Mouse (Mus musculus): ENCODE measurements at regions not wholly inside any gene's neighbourhood (a gene's known extent, or its start where the extent isn't known, plus 50 kb on each side); places are given as distances from the start of the nearest gene placed in this dataset.

- no peak for DNase-seq
Observed at GRCm38 (mm10) chr12:7778056-7778440, 199.4 kb upstream of the Apob start.

GRCm38 (mm10) chr12:7816616-7817015, 160.8 kb upstream of the Apob start:
- no peak for DNase-seq

GRCm38 (mm10) chr12:7820006-7820704, 157.3 kb upstream of the Apob start:
- no peak for DNase-seq

- no peak for DNase-seq
Observed at GRCm38 (mm10) chr12:7820718-7821117, 156.7 kb upstream of the Apob start.

DNA sequence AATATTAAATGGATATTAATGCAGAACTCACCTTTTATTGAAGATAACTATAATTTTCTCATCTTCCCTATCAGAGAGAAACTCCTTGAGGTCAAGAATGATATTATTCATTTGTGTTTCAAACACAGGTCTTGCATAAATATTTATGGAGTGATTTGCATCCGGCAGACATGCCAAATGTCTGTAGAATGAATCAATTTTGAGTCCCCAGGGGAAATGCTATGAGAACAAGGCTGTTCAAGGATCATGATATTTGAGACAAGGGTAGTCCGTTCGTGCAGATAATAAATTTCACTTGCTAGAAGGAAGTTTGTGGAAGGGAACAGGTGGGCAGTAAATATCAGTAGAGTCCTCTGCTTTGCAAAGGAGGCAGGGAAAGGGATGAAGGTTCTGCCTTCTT, 141.7 kb upstream of the Apob start:
- no peak for DNase-seq

- no peak for DNase-seq
Observed at GRCm38 (mm10) chr12:7853876-7854275, 123.6 kb upstream of the Apob start.

DNA sequence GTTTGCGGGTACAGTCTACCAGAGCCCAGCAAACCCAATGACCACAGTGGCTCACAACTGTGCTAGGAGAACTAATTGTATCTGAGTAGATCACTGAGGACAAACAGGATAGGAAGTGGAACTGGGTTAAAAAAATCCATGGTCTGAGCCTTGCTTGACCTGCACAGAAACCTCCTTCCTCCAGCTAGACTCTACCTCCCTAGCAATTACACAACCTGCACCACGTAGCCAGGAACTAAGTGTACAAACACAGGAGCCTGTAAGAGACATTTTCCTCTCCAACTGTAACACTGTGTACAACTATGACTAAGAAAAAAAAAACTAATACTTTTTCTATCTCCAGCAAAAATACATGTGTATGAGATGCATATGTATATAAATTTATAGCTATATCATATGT, 121.8 kb upstream of the Apob start:
- no peak for DNase-seq

GRCm38 (mm10) chr12:7859533-7859932, 117.9 kb upstream of the Apob start:
- DNase-seq = no peak

- DNase-seq = no peak
Observed at GRCm38 (mm10) chr12:7870004-7870403, 107.4 kb upstream of the Apob start.

GRCm38 (mm10) chr12:7870473-7870872, 107.0 kb upstream of the Apob start:
- no peak for DNase-seq

DNA sequence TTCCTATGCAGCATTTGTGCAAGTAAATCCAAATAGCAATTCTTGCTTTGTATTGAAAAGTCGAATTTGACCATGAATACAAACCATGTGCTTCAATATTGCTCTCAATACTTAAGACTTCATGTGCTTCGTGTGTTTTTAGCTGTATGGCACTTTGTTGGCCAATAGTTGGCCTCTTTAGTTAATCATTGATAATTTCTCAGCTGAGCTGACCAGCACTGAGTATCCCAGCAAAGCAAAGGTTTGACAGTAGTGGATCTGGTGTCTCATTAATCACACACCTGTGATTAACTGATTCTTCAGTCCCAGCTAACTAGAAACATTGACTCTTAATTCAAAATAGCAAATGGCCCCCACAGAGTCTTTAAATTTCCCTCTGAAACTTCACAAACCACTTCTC, 102.0 kb upstream of the Apob start:
- no peak for DNase-seq

DNA sequence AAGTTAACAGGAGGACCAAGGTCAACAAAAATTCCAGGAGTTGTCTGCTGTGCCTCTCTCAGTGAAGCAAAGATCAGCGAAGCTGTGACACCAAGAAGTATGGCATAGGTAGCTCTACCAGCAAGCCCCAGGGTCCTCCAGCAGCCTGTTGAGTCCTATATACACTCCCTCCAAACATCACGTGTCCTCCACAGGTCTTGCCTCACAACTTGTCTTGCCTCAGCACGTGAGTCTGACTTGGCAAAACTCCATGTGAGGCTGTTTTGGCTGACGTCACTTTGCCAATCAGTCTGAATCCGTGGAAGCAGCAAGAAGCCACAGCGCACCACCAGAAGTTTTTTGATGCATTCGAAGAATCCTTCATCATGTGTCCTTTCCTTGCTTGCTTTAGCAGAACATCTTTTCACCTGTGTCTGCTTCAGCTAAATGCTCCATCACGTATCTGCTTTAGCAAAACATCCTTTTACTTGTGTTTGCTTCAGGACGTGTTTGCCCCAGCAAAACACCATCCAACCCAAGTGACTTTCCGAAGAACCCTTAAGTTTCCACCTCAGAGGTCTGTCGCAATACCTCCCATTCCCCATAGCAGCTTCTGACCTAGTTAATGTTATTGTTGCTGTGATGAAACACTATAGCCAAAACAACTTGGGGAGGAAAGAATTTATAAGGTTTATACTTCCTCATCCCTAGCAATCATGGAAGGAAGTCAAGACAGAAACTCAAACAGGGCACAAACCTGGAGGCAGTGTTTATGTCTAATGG, 101.0 kb upstream of the Apob start:
- DNase-seq = no peak

DNA sequence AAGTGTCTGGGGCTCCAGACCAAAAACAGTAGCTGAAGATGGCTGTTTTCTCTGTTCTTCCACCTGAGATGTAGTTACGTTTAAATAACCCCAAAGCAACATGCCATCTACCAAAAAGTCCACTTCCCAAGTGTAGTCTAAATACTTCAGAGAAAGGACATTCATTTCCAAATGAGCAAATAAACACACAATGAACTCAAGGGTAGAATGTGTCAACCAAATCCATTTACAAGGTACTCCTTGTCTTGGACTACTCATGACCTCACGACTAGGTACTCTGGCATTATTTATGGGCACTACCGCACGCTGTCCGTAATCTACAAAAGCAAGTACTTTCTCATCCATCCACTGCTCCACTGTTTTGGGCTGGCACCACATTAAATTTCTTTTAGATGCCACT, 98.7 kb upstream of the Apob start:
- DNase-seq = no peak

GRCm38 (mm10) chr12:7896156-7896555, 81.3 kb upstream of the Apob start:
- no peak for DNase-seq

GRCm38 (mm10) chr12:7905329-7905728, 72.1 kb upstream of the Apob start:
- DNase-seq = no peak

- no peak for DNase-seq
Observed at GRCm38 (mm10) chr12:7906831-7907230, 70.6 kb upstream of the Apob start.

- no peak for DNase-seq
Observed at GRCm38 (mm10) chr12:7909746-7910360, 67.6 kb upstream of the Apob start.

- DNase-seq = no peak
Observed at GRCm38 (mm10) chr12:7910509-7910908, 66.9 kb upstream of the Apob start.

DNA sequence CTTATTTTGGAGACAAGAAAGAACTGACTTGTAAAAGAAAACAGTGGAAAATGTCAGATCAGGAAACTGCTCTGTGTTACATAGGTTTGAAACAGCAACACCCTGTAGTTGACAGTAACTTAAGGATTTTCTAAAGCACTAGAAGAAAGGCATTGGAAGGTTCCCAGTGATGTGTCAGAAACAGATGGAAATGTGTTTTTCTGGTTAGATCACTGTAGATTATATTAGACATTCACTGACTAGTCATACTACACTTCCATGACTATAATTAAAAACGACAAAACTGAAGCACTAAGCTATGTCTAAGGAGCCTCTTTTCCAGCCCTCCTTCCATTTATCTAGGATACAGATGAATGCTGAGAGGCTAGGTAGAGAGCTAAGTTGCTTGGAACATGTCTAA, 59.1 kb upstream of the Apob start:
- DNase-seq = no peak

DNA sequence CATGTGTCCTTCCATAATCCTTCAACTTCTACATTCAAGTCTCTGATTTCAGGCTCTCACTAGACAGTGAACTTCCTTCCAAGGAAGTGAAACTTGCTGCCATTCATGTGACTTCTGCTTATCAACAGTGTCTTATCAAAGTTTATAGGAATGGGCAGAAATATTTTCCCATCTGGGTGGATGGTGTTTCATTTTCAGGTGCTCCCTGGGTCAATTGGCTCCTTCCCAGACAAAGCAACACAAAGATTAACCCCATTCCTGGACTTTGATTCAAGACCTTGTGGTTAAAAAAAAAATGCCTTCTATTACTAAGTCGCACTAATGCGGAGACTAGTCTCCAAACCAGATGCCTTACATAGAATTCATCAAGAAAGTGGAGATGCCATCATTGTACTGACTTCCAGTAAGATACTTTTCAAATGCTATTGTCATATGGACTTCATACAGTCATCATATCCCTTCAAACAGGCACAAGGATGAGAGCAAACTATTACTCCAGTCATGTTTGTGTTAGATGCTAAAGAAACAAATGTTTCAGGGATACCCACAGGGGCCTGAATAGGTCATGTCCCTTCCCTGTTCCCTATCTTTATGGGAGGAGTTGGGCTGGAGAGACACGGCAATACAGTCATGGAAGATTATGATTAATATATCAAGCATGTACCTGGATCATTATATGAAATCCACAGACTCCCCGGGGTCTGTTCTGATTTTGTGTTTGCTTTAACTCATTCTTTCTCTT, 58.3 kb upstream of the Apob start:
- DNase-seq = no peak

- no peak for DNase-seq
Observed at GRCm38 (mm10) chr12:7919709-7920324, 57.6 kb upstream of the Apob start.

- no peak for DNase-seq
Observed at GRCm38 (mm10) chr12:7920888-7921287, 56.6 kb upstream of the Apob start.

Data from cerebellum, adult 8-10 months (tissue).